Mouse (Mus musculus): ENCODE measurements around the gene Cyp4b1. TPM values are rescaled to one million over a fixed set of nuclear protein-coding genes. Genes with fewer than 3 reads are reported as not detected.

Gene Cyp4b1
- polyA plus RNA-seq, 1 experiment from 2014 or later, result 1.7 TPM

DNA sequence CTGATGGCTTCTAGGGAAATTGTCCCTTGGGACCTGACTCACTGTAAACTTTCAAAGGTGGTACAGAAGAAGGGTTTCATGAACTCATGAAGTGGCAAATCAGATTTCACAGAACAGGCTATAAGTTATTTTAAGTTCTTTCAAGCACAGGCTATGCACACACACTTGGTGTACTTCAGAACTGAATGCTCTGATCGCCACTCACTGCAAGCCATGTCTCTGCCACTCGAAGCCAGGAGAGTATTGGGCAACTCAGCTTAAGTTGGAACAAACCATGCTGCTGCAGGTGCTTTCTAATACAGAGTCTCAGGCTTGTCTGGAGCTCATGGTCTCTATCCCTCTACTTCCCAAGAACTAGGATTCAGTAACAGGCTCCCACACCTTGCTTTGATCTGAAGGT lies 71.7 kb downstream of the Cyp4b1 start:
- no peak for ATAC-seq
- 84% methylated on average over 2 of the region's 2 CpGs for WGBS

DNA sequence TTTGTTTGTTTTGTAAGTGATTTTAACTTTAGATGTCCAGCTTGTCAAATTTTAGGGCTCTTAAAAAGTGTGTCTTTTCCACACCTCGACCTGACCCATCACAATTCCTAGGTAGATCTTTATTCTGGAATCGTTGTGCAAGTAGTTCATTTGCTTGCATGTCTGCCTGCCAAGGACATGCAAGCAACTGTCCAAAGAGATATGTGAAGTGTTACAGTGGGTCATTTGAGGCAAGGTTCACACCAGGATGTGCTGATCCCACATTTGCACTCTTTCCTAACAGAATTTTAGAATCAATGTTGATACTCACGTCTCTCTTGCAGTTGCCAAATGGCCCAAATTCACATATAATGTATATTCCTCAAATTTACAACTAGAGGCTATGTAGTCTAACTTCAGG lies 72.3 kb downstream of the Cyp4b1 start:
- no peak overlapping the region for H3K27ac ChIP-seq (ENCODE audit: low read depth, low read length)
- no peaks in the 10 kb centered on the region for H3K27me3 ChIP-seq (replicated peaks; ENCODE audit: control insufficient read depth, insufficient read depth, low read length)
- H3K4me2 ChIP-seq (ENCODE audit: low read length), result no peak overlapping the region
- no peaks in the 10 kb centered on the region for H3K9me3 ChIP-seq (ENCODE audit: control insufficient read depth, low read length)
- no peak for ATAC-seq
- no peak overlapping the region for H3K4me3 ChIP-seq (ENCODE audit: low read length)
- H3K9ac ChIP-seq (ENCODE audit: low read depth, low read length), result no peak overlapping the region
- no peaks in the 10 kb centered on the region for H3K36me3 ChIP-seq (ENCODE audit: control insufficient read depth, insufficient read depth, low read length)
- WGBS, result 80% methylated on average over 3 of the region's 3 CpGs
- no peaks in the 10 kb centered on the region for H3K4me1 ChIP-seq (ENCODE audit: control insufficient read depth, insufficient read depth, low read depth, low read length)

More for the DNA sequence above, 71.7 kb downstream of the Cyp4b1 start:
- H3K9me3 ChIP-seq (ENCODE audit: control insufficient read depth, low read length), result no peaks in the 10 kb centered on the region
- H3K4me3 ChIP-seq (ENCODE audit: low read length), result no peak overlapping the region
- no peak overlapping the region for H3K4me2 ChIP-seq (ENCODE audit: low read length)
- H3K27me3 ChIP-seq (replicated peaks; ENCODE audit: control insufficient read depth, insufficient read depth, low read length), result no peaks in the 10 kb centered on the region
- H3K9ac ChIP-seq (ENCODE audit: low read depth, low read length), result no peak overlapping the region
- no peaks in the 10 kb centered on the region for H3K4me1 ChIP-seq (ENCODE audit: control insufficient read depth, insufficient read depth, low read depth, low read length)
- no peak overlapping the region for H3K27ac ChIP-seq (ENCODE audit: low read depth, low read length)
- H3K36me3 ChIP-seq (ENCODE audit: control insufficient read depth, insufficient read depth, low read length), result no peaks in the 10 kb centered on the region

Other genes with a start within 250 kb of the Cyp4b1 start
- gene Cyp4a12b, start 236.1 kb downstream of the Cyp4b1 start, polyA plus RNA-seq (2015; fragmentation: Nextera tagmentation; extraction: Ambion mirVana), result not detected in 2 replicates
- not detected in 2 replicates for gene Cyp4a30b, start 195.1 kb downstream of the Cyp4b1 start, polyA plus RNA-seq (2015; fragmentation: Nextera tagmentation; extraction: Ambion mirVana)
- gene Cyp4a14, start 151.6 kb downstream of the Cyp4b1 start, polyA plus RNA-seq (2015; fragmentation: Nextera tagmentation; extraction: Ambion mirVana), result not detected in 2 replicates
- not detected in 2 replicates for gene Cyp4a10, start 129.5 kb downstream of the Cyp4b1 start, polyA plus RNA-seq (2015; fragmentation: Nextera tagmentation; extraction: Ambion mirVana)
- gene Cyp4a31, start 84.1 kb downstream of the Cyp4b1 start, polyA plus RNA-seq (2015; fragmentation: Nextera tagmentation; extraction: Ambion mirVana), result not detected in 2 replicates
- gene Cyp4a32, start 46.8 kb downstream of the Cyp4b1 start, polyA plus RNA-seq (2015; fragmentation: Nextera tagmentation; extraction: Ambion mirVana), result not detected in 2 replicates
- gene Efcab14, start 90.0 kb upstream of the Cyp4b1 start, polyA plus RNA-seq (2015; fragmentation: Nextera tagmentation; extraction: Ambion mirVana), result 16.1 and 19.0 TPM in 2 replicates
- 0.20 and 0.33 TPM in 2 replicates for gene Tex38, start 133.3 kb upstream of the Cyp4b1 start, polyA plus RNA-seq (2015; fragmentation: Nextera tagmentation; extraction: Ambion mirVana)
- gene Atpaf1, start 137.1 kb upstream of the Cyp4b1 start, polyA plus RNA-seq (2015; fragmentation: Nextera tagmentation; extraction: Ambion mirVana), result 37.7 and 38.6 TPM in 2 replicates
- gene Mob3c, start 180.4 kb upstream of the Cyp4b1 start, polyA plus RNA-seq (2015; fragmentation: Nextera tagmentation; extraction: Ambion mirVana), result 4.9 and 7.8 TPM in 2 replicates
- gene Mknk1, start 191.5 kb upstream of the Cyp4b1 start, polyA plus RNA-seq (2015; fragmentation: Nextera tagmentation; extraction: Ambion mirVana), result 22.3 and 24.9 TPM in 2 replicates
- gene Kncn, start 236.7 kb upstream of the Cyp4b1 start, polyA plus RNA-seq (2015; fragmentation: Nextera tagmentation; extraction: Ambion mirVana), result 0.45 TPM in 1 of 2 replicates, not detected in the other
- gene 6430628N08Rik, start 242.9 kb upstream of the Cyp4b1 start, polyA plus RNA-seq (2015; fragmentation: Nextera tagmentation; extraction: Ambion mirVana), result 0.41 and 0.44 TPM in 2 replicates

Measured in hindbrain, embryonic 16.5 days (tissue).